Mouse (Mus musculus): ENCODE results near the gene Nudc. TPM values are rescaled to one million over a fixed set of nuclear protein-coding genes. Genes with fewer than 3 reads are reported as not detected.
A peak's percentile ranks its signal among the peaks of the same experiment; 100 is the strongest.

Nudc gene
- polyA plus RNA-seq, 1 experiment, result 167 TPM

DNA sequence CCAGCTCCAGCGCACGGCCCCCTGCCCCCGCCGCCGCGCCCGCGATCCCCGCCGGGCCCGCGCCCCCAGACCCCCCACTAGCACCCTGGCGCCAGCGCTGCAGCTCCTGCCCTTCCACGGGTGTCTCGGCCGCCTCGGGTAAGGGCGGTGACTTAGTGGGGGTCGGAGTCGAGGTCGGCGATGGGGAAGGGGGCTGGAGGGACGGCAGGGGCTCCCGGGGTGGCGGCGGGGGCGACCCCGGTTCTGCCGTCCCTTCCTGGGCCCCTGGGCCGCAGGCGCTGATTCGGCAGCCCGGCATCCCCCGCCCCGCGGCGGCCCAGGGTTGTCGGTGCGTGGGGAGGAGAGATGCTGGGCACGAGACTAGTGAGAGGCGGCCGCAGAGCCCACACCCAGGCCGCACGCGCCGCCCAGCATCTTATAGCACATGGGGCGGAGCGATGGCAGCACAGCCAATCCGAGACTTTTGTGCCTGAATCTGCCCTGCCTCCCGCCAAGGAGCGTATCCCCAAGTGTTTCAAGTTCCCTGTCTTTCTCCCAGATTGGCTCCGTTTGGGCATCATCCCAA lies 47.6 kb downstream of the Nudc start, which contains the start of gene Trnp1:
Trnp1 (minus strand) TSS at position 391 of the 565 bp plus-strand sequence.
- peak; percentile 90 for DNase-seq (ENCODE audit: low read depth)
- TF ChIP-seq CTCF (IDR thresholded peaks at IDR 0.05; ENCODE audit: borderline replicate concordance, extremely low read depth, insufficient read depth, insufficient read length) (no peak), POLR2A (IDR thresholded peaks at IDR 0.05; ENCODE audit: borderline replicate concordance, extremely low read depth, insufficient read depth, insufficient read length, poor library complexity, severe bottlenecking) (peak; percentile 35; the same call in 1 of the 2 replicates)

DNA sequence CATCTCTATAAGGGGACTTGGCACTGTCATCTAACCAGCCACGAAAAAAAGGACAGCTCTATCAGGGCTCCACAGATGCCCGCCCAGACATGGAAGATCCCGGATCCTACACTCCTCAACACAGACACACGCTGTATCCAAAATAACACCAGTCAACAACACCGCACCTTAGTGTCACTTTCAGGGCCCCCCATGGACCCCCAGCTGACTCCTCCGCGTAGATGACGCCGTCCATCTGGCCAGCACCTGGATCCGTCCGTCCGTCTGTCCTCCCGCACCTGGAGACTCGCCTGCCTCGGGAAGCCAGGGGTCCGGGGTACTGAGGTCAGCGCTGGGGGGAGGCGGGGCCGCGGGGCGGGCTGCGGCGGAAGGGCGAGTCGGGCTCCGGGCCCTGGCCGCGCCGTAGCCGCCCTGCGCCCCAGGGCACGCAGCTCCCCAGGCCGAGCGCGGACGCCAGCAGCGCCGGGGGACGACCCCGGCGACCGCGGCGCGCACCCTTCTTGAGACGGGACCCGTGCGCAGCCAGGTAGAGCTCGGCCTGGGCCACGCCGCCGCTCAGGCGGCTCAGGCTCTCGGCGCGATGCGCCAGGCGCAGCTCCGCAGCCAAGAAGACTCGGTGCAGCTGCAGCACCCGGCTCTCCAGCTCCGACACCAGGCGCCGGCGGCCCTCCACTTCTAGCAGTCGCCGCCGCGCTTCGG lies 48.2 kb downstream of the Nudc start:
- peak; percentile 42 for DNase-seq (ENCODE audit: low read depth)
- TF ChIP-seq POLR2A (IDR thresholded peaks at IDR 0.05; ENCODE audit: borderline replicate concordance, extremely low read depth, insufficient read depth, insufficient read length, poor library complexity, severe bottlenecking) (no peak), CTCF (IDR thresholded peaks at IDR 0.05; ENCODE audit: borderline replicate concordance, extremely low read depth, insufficient read depth, insufficient read length) (no peak)

- DNase-seq (ENCODE audit: low read depth), result no peak
- no peak for TF ChIP-seq POLR2A (IDR thresholded peaks at IDR 0.05; ENCODE audit: borderline replicate concordance, extremely low read depth, insufficient read depth, insufficient read length, poor library complexity, severe bottlenecking)
- no peak for TF ChIP-seq CTCF (IDR thresholded peaks at IDR 0.05; ENCODE audit: borderline replicate concordance, extremely low read depth, insufficient read depth, insufficient read length)
These were observed 48.9 kb downstream of the Nudc start for GRCm38 (mm10) chr4:133496738-133497445.

- TF ChIP-seq POLR2A (IDR thresholded peaks at IDR 0.05; ENCODE audit: borderline replicate concordance, extremely low read depth, insufficient read depth, insufficient read length, poor library complexity, severe bottlenecking) (no peak), CTCF (IDR thresholded peaks at IDR 0.05; ENCODE audit: borderline replicate concordance, extremely low read depth, insufficient read depth, insufficient read length) (peak; percentile 30; the same call in 1 of the 2 replicates)
- no peak for DNase-seq (ENCODE audit: low read depth)
These were observed 50.1 kb downstream of the Nudc start for GRCm38 (mm10) chr4:133495711-133496110.

DNA sequence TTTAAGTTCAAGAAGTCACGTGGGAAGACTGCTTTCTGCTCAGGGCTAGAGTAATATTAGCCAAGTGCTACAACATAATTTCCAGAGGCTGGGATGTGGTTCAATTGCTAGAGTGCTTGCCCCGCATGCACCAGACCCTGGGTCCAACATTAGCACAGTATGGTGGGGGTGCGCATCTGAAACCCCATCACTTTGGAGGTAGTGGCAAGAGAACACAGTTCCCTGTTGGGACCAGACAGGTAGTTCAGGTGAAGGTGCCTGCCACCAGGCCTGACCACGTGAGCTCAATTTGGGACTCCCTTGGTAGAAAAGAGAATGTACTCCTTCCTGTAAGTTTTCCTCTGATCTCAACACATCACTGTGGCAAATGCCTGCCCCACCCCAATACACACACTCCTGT lies 50.9 kb downstream of the Nudc start:
- TF ChIP-seq CTCF (IDR thresholded peaks at IDR 0.05; ENCODE audit: borderline replicate concordance, extremely low read depth, insufficient read depth, insufficient read length), result no peak
- no peak for TF ChIP-seq POLR2A (IDR thresholded peaks at IDR 0.05; ENCODE audit: borderline replicate concordance, extremely low read depth, insufficient read depth, insufficient read length, poor library complexity, severe bottlenecking)
- DNase-seq (ENCODE audit: low read depth), result no peak

GRCm38 (mm10) chr4:133494432-133494831 lies 51.4 kb downstream of the Nudc start:
- TF ChIP-seq POLR2A (IDR thresholded peaks at IDR 0.05; ENCODE audit: borderline replicate concordance, extremely low read depth, insufficient read depth, insufficient read length, poor library complexity, severe bottlenecking) (no peak), CTCF (IDR thresholded peaks at IDR 0.05; ENCODE audit: borderline replicate concordance, extremely low read depth, insufficient read depth, insufficient read length) (peak; percentile 95)
- peak; percentile 82 for DNase-seq (ENCODE audit: low read depth)

GRCm38 (mm10) chr4:133493895-133494294 lies 51.9 kb downstream of the Nudc start:
- TF ChIP-seq CTCF (IDR thresholded peaks at IDR 0.05; ENCODE audit: borderline replicate concordance, extremely low read depth, insufficient read depth, insufficient read length), result no peak
- TF ChIP-seq POLR2A (IDR thresholded peaks at IDR 0.05; ENCODE audit: borderline replicate concordance, extremely low read depth, insufficient read depth, insufficient read length, poor library complexity, severe bottlenecking), result no peak
- DNase-seq (ENCODE audit: low read depth), result no peak

DNA sequence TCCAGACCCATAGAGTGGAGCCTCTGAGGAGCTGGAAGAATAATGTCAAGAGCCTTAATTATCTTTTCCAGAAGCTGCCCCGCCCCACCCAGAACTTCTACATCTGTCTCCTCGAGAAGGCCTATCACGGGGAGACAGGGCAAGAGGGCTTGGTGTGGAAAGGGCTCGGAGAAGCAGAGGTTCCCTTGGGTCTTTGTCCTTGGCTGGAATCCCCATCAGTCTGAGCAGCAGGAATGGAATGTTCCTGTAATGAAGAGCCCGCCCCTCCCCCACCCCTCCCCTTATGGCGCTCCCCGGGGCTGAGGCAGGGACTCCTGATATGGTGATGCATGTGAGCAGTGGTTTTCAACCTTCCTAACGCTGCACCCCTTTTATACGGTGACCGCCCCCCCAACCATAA lies 54.0 kb downstream of the Nudc start:
- TF ChIP-seq CTCF (IDR thresholded peaks at IDR 0.05; ENCODE audit: borderline replicate concordance, extremely low read depth, insufficient read depth, insufficient read length), result no peak
- no peak for TF ChIP-seq POLR2A (IDR thresholded peaks at IDR 0.05; ENCODE audit: borderline replicate concordance, extremely low read depth, insufficient read depth, insufficient read length, poor library complexity, severe bottlenecking)
- no peak for DNase-seq (ENCODE audit: low read depth)

- TF ChIP-seq CTCF (IDR thresholded peaks at IDR 0.05; ENCODE audit: borderline replicate concordance, extremely low read depth, insufficient read depth, insufficient read length), result no peak
- TF ChIP-seq POLR2A (IDR thresholded peaks at IDR 0.05; ENCODE audit: borderline replicate concordance, extremely low read depth, insufficient read depth, insufficient read length, poor library complexity, severe bottlenecking), result no peak
- no peak for DNase-seq (ENCODE audit: low read depth)
These were observed 56.1 kb downstream of the Nudc start for GRCm38 (mm10) chr4:133489489-133490245.

GRCm38 (mm10) chr4:133488619-133489392 lies 57.0 kb downstream of the Nudc start:
- TF ChIP-seq CTCF (IDR thresholded peaks at IDR 0.05; ENCODE audit: borderline replicate concordance, extremely low read depth, insufficient read depth, insufficient read length) (no peak), POLR2A (IDR thresholded peaks at IDR 0.05; ENCODE audit: borderline replicate concordance, extremely low read depth, insufficient read depth, insufficient read length, poor library complexity, severe bottlenecking) (no peak)
- no peak for DNase-seq (ENCODE audit: low read depth)
